Comparison of ENCODE assay signal across 19 mouse cellular contexts in genomic region chr5:130553916-130554315, GRCm38 (mm10).
DNase-seq lines count a peak whose midpoint lies in the region; ATAC-seq and TF ChIP-seq lines count a peak whose summit lies in the region.
"Had no signal": no experiment of that assay in that cellular context is flagged by ENCODE, and none has a peak within 500 bp of the region (broad histone marks: within the 10 kb centered on the region; RNA-seq: fewer than 3 reads in every experiment).

No protein-coding gene starts in this region.

- H3K27ac ChIP-seq in hindbrain, embryonic 11.5 days (ENCODE audit: low read depth, low read length): no peak overlapping the region
- H3K27ac ChIP-seq in hindbrain, embryonic 16.5 days (ENCODE audit: low read depth, low read length): no peak overlapping the region
- no peak overlapping the region for H3K27ac ChIP-seq in gastrocnemius, adult 2 months
- H3K27ac ChIP-seq: forebrain, embryonic 12.5 days; heart, embryonic 13.5 days; intestine, embryonic 15.5 days; limb, embryonic 15.5 days; neural tube, embryonic 12.5 days had no signal

- no peak overlapping the region for H3K4me3 ChIP-seq in hindbrain, embryonic 11.5 days (ENCODE audit: low read depth, low read length)
- no peak overlapping the region for H3K4me3 ChIP-seq in hindbrain, embryonic 16.5 days (ENCODE audit: low read length)
- no peak overlapping the region for H3K4me3 ChIP-seq in gastrocnemius, adult 2 months
- H3K4me3 ChIP-seq: forebrain, embryonic 12.5 days; heart, embryonic 13.5 days; intestine, embryonic 15.5 days; limb, embryonic 15.5 days; neural tube, embryonic 12.5 days had no signal

- H3K9ac ChIP-seq in hindbrain, embryonic 11.5 days (ENCODE audit: low read depth, low read length): no peak overlapping the region
- H3K9ac ChIP-seq in hindbrain, embryonic 16.5 days (ENCODE audit: low read depth, low read length): no peak overlapping the region
- H3K9ac ChIP-seq: forebrain, embryonic 12.5 days; heart, embryonic 13.5 days; intestine, embryonic 15.5 days; limb, embryonic 15.5 days; neural tube, embryonic 12.5 days had no signal

- 52% methylated on average over 4 of the region's 4 CpGs for WGBS in hindbrain, embryonic 11.5 days
- 61% methylated on average over 4 of the region's 4 CpGs for WGBS in hindbrain, embryonic 16.5 days

- no peaks in the 10 kb centered on the region for H3K9me3 ChIP-seq in hindbrain, embryonic 11.5 days (ENCODE audit: control insufficient read depth, low read length)
- H3K9me3 ChIP-seq in hindbrain, embryonic 16.5 days (ENCODE audit: control insufficient read depth, low read length): no peaks in the 10 kb centered on the region
- H3K9me3 ChIP-seq: forebrain, embryonic 12.5 days; heart, embryonic 13.5 days; intestine, embryonic 15.5 days; limb, embryonic 15.5 days; neural tube, embryonic 12.5 days had no signal

- ATAC-seq in hindbrain, embryonic 11.5 days (ENCODE audit: low FRiP score): no peak
- ATAC-seq in hindbrain, embryonic 16.5 days: no peak
- ATAC-seq: activated CD4-positive, CD25-positive, alpha-beta regulatory T cell, adult 4 months; intestine, embryonic 15.5 days; Patski had no signal

- no peak for TF ChIP-seq CTCF in gastrocnemius, adult 2 months (IDR thresholded peaks at IDR 0.05)

- peak; percentile 30 for DNase-seq in hindbrain, embryonic 11.5 days (ENCODE audit: low spot score)
- DNase-seq in retina, embryonic 14.5 days (ENCODE audit: low spot score): peak; percentile 35
- DNase-seq in retina, postnatal 1 day: no peak
- peak; percentile 15 for DNase-seq in embryo, embryonic 9.5 days (ENCODE audit: extremely low spot score)
- DNase-seq in gastrocnemius, adult 2 months: no peak
- DNase-seq in gastrocnemius, postnatal 36 days: no peak
- DNase-seq: cerebellum, adult 2 months; kidney, postnatal 25 days; layer of hippocampus, adult 9-11 months; right cerebral cortex, postnatal 4 days; thymus, postnatal 4 days had no signal

- no peak overlapping the region for H3K4me2 ChIP-seq in hindbrain, embryonic 11.5 days (replicated peaks; ENCODE audit: low read depth, low read length)
- H3K4me2 ChIP-seq in hindbrain, embryonic 16.5 days (ENCODE audit: low read length): no peak overlapping the region
- H3K4me2 ChIP-seq: forebrain, embryonic 12.5 days; heart, embryonic 13.5 days; intestine, embryonic 15.5 days; limb, embryonic 15.5 days; neural tube, embryonic 12.5 days had no signal

- no peaks in the 10 kb centered on the region for H3K27me3 ChIP-seq in hindbrain, embryonic 11.5 days (ENCODE audit: control insufficient read depth, insufficient read depth, low read length)
- H3K27me3 ChIP-seq in hindbrain, embryonic 16.5 days (replicated peaks; ENCODE audit: control insufficient read depth, insufficient read depth, low read length): no peaks in the 10 kb centered on the region
- H3K27me3 ChIP-seq: forebrain, embryonic 12.5 days; heart, embryonic 13.5 days; intestine, embryonic 15.5 days; limb, embryonic 15.5 days; neural tube, embryonic 12.5 days; Patski had no signal

- intact Hi-C loops in gastrocnemius, adult 2 months (cut with DNase I): no loop called here
- intact Hi-C loops in gastrocnemius, postnatal 36 days (cut with DNase I): no loop called here

- H3K36me3 ChIP-seq in hindbrain, embryonic 11.5 days (ENCODE audit: control insufficient read depth, insufficient read depth, low read length): no peaks in the 10 kb centered on the region
- H3K36me3 ChIP-seq in hindbrain, embryonic 16.5 days (ENCODE audit: control insufficient read depth, insufficient read depth, low read length): no peaks in the 10 kb centered on the region
- H3K36me3 ChIP-seq: forebrain, embryonic 12.5 days; heart, embryonic 13.5 days; intestine, embryonic 15.5 days; limb, embryonic 15.5 days; neural tube, embryonic 12.5 days had no signal

- no peaks in the 10 kb centered on the region for H3K4me1 ChIP-seq in hindbrain, embryonic 11.5 days (replicated peaks; ENCODE audit: control insufficient read depth, insufficient read depth, low read length)
- H3K4me1 ChIP-seq in hindbrain, embryonic 16.5 days (ENCODE audit: control insufficient read depth, insufficient read depth, low read depth, low read length): no peaks in the 10 kb centered on the region
- H3K4me1 ChIP-seq: forebrain, embryonic 12.5 days; heart, embryonic 13.5 days; intestine, embryonic 15.5 days; limb, embryonic 15.5 days; neural tube, embryonic 12.5 days had no signal

Comparison
In these comparisons a context has a peak if more than half of its experiments do, and no peak if none do; other contexts are left out.
1. DNase-seq: peak in hindbrain, embryonic 11.5 days (single experiment), retina, embryonic 14.5 days (single experiment) and embryo, embryonic 9.5 days (single experiment); none in retina, postnatal 1 day (single experiment), gastrocnemius, adult 2 months (single experiment) and gastrocnemius, postnatal 36 days (0 of 2).